Mouse (Mus musculus): ENCODE results near the gene Cdan1. TPM values are rescaled to one million over a fixed set of nuclear protein-coding genes. Genes with fewer than 3 reads are reported as not detected.

The Cdan1 gene
- total and polyA plus RNA-seq, 3 experiments = 5.8 to 13.8 (median 10.1) TPM

DNA sequence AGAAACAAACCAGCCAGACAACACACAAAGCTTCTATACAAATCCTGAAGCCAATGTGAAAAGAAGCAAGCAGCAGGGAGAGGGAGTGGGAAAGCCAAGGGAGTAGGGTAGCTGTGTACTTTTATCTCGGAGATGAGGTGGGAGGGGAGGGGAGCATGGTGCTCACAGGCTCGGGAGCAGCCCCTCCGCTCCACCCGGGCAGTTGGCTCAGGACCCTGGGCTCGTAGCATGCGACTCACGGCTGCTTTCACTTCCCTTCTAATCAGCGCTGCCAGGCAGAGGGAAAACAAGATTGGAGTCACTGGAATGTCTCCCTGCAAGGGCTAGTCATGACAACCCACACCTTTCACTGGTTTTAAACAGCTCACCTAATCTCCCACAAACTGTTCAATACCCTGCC is 127.4 kb downstream of the Cdan1 start:
- H3K27me3 ChIP-seq (replicated peaks) = no peaks in the 10 kb centered on the region
- TF ChIP-seq ZKSCAN1 (IDR thresholded peaks at IDR 0.05; ENCODE audit: borderline replicate concordance, low read depth, low read length) (no peak), MYC (IDR thresholded peaks at IDR 0.05; ENCODE audit: low read depth, low read length) (no peak), GABPA (IDR thresholded peaks at IDR 0.05; ENCODE audit: insufficient replicate concordance, low read depth, low read length) (no peak), MAX (IDR thresholded peaks at IDR 0.05; ENCODE audit: low read length) (no peak), EP300 (IDR thresholded peaks at IDR 0.05; ENCODE audit: low read length) (no peak), CHD1 (IDR thresholded peaks at IDR 0.05; ENCODE audit: low read depth, low read length) (no peak), UBTF (IDR thresholded peaks at IDR 0.05; ENCODE audit: low read depth, low read length) (no peak)
- peaks cover 60 to 91% of the 10 kb centered on the region in 2 experiments for H3K36me3 ChIP-seq (replicated peaks in 1 of 2; ENCODE audit: control insufficient read depth in 1 of 2, insufficient read depth in 1 of 2, low read length in 1 of 2)
- in situ Hi-C loops (cut with MboI; ENCODE audit: low pct_ligation_motif_present, low pct_unique_long_range_greater_than_20kb, low sequenced_read_pairs) (no loop called here), dilution Hi-C loops (cut with MboI; ENCODE audit: extremely low pct_ligation_motif_present, extremely low pct_unique_long_range_greater_than_20kb, low sequenced_read_pairs) (no loop called here)
- H3K9me3 ChIP-seq (replicated peaks; ENCODE audit: low read length) = no peaks in the 10 kb centered on the region
- H3K4me2 ChIP-seq (ENCODE audit: insufficient read depth, low read depth, poor library complexity, severe bottlenecking) = no peak overlapping the region
- no peak overlapping the region for H3K9ac ChIP-seq (ENCODE audit: insufficient read depth, low read depth)
- DNase-seq (ENCODE audit: extremely low read depth) = no peak
- H3K4me1 ChIP-seq (ENCODE audit: control insufficient read depth in 1 of 2, insufficient read depth in 2 of 2) = peaks cover 9 to 43% of the 10 kb centered on the region in 2 experiments
- no peaks in the 10 kb centered on the region; the same call in 1 of the 2 replicates for H3K79me2 ChIP-seq (replicated peaks; ENCODE audit: control insufficient read depth, extremely low read depth, insufficient read depth, poor library complexity, severe bottlenecking)
- no peak overlapping the region for H3K4me3 ChIP-seq (replicated peaks in 1 of 3; ENCODE audit: low read depth in 2 of 3, low read length in 2 of 3, poor library complexity in 1 of 3)
- H3K27ac ChIP-seq (ENCODE audit: insufficient read depth, low read depth) = no peak overlapping the region

DNA sequence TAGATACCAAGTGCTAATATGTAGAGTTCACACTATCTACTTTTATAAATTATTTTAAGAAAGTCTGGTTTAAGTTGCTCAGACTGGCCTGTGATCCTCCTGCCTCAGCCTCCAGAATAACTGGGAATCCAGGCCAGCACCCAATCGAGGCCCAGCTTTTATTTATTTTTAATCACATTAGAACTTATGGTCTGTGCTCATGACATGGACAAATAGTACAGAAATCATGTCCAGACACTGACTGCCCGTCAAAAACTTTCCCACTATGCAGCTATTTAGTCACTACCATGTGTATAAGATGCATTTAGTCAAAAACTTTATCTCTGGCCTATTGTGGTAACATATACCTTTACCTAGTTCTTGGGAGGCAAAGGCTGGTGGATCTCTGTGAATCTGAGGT is 128.0 kb downstream of the Cdan1 start:
- dilution Hi-C loops (cut with MboI; ENCODE audit: extremely low pct_ligation_motif_present, extremely low pct_unique_long_range_greater_than_20kb, low sequenced_read_pairs) (no loop called here), in situ Hi-C loops (cut with MboI; ENCODE audit: low pct_ligation_motif_present, low pct_unique_long_range_greater_than_20kb, low sequenced_read_pairs) (no loop called here)
- H3K4me3 ChIP-seq (replicated peaks in 1 of 3; ENCODE audit: low read depth in 2 of 3, low read length in 2 of 3, poor library complexity in 1 of 3) = no peak overlapping the region
- H3K36me3 ChIP-seq (replicated peaks in 1 of 2; ENCODE audit: control insufficient read depth in 1 of 2, insufficient read depth in 1 of 2, low read length in 1 of 2) = peaks cover 61 to 91% of the 10 kb centered on the region in 2 experiments
- H3K27me3 ChIP-seq (replicated peaks) = no peaks in the 10 kb centered on the region
- no peak overlapping the region for H3K9ac ChIP-seq (ENCODE audit: insufficient read depth, low read depth)
- no peak for TF ChIP-seq ZNF384 (IDR thresholded peaks at IDR 0.05; ENCODE audit: low read depth, low read length)
- no peak for TF ChIP-seq TCF12 (IDR thresholded peaks at IDR 0.05; ENCODE audit: low read depth, low read length)
- no peak for TF ChIP-seq USF2 (conservative IDR thresholded peaks at IDR 0.05; ENCODE audit: low read depth, low read length)
- no peak overlapping the region for H3K4me2 ChIP-seq (ENCODE audit: insufficient read depth, low read depth, poor library complexity, severe bottlenecking)
- peaks cover 9 to 43% of the 10 kb centered on the region in 2 experiments for H3K4me1 ChIP-seq (ENCODE audit: control insufficient read depth in 1 of 2, insufficient read depth in 2 of 2)
- no peak overlapping the region for H3K27ac ChIP-seq (ENCODE audit: insufficient read depth, low read depth)
- H3K9me3 ChIP-seq (replicated peaks; ENCODE audit: low read length) = no peaks in the 10 kb centered on the region
- no peaks in the 10 kb centered on the region; the same call in 1 of the 2 replicates for H3K79me2 ChIP-seq (replicated peaks; ENCODE audit: control insufficient read depth, extremely low read depth, insufficient read depth, poor library complexity, severe bottlenecking)
- DNase-seq (ENCODE audit: extremely low read depth) = no peak

DNA sequence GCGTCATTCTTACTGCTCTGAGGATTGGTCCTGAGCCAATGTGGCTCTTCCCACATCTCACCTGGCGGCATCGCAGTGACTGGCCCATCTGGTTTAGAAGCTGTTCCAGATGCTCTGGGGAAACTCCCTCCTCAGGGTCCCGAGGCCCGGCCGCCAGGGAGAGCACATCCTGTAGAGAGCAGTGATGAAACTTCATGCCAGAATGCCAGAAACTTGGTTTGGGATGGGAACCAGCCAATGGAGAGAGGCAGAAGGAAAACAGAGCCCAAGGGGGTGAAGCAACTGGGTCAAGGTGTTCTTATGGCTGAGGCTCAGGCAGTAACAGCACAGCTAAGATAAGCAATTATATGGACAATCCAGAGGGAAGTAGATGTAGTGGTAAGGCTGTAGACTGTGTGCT is 129.1 kb downstream of the Cdan1 start:
- Histone ChIP-seq H3K4me1 (ENCODE audit: control insufficient read depth in 1 of 2, insufficient read depth in 2 of 2) (peaks cover 7 to 35% of the 10 kb centered on the region in 2 experiments), H3K9ac (ENCODE audit: insufficient read depth, low read depth) (no peak overlapping the region), H3K79me2 (replicated peaks; ENCODE audit: control insufficient read depth, extremely low read depth, insufficient read depth, poor library complexity, severe bottlenecking) (no peaks in the 10 kb centered on the region; the same call in 1 of the 2 replicates), H3K4me2 (ENCODE audit: insufficient read depth, low read depth, poor library complexity, severe bottlenecking) (no peak overlapping the region), H3K27me3 (replicated peaks) (no peaks in the 10 kb centered on the region), H3K4me3 (replicated peaks in 1 of 3; ENCODE audit: low read depth in 2 of 3, low read length in 2 of 3, poor library complexity in 1 of 3) (no peak overlapping the region), H3K36me3 (replicated peaks in 1 of 2; ENCODE audit: control insufficient read depth in 1 of 2, insufficient read depth in 1 of 2, low read length in 1 of 2) (peaks cover 59 to 91% of the 10 kb centered on the region in 2 experiments), H3K27ac (ENCODE audit: insufficient read depth, low read depth) (no peak overlapping the region), H3K9me3 (replicated peaks; ENCODE audit: low read length) (no peaks in the 10 kb centered on the region)
- in situ Hi-C loops (cut with MboI; ENCODE audit: low pct_ligation_motif_present, low pct_unique_long_range_greater_than_20kb, low sequenced_read_pairs) (no loop called here), dilution Hi-C loops (cut with MboI; ENCODE audit: extremely low pct_ligation_motif_present, extremely low pct_unique_long_range_greater_than_20kb, low sequenced_read_pairs) (no loop called here)
- DNase-seq (ENCODE audit: extremely low read depth) = no peak
- TF ChIP-seq JUN (IDR thresholded peaks at IDR 0.05; ENCODE audit: insufficient read depth, low read depth, low read length) (no peak), MEF2A (IDR thresholded peaks at IDR 0.05; ENCODE audit: borderline replicate concordance, low read depth, low read length) (no peak)
